ENCODE assay signal across 22 mouse cellular contexts in genomic region chr6:15780688-15781087, GRCm38 (mm10).
A peak's percentile ranks its signal among the peaks of the same experiment; 100 is the strongest.
DNase-seq lines count a peak whose midpoint lies in the region; ATAC-seq and TF ChIP-seq lines count a peak whose summit lies in the region.
"Had no signal": no experiment of that assay in that cellular context is flagged by ENCODE, and none has a peak within 500 bp of the region (broad histone marks: within the 10 kb centered on the region; RNA-seq: fewer than 3 reads in every experiment).

No protein-coding gene starts in this region.

- H3K4me1 ChIP-seq in lung, postnatal 0 days (ENCODE audit: insufficient read depth, low read depth, low read length) = no peaks in the 10 kb centered on the region
- no peaks in the 10 kb centered on the region for H3K4me1 ChIP-seq in embryonic fibroblast, embryonic 13.5 days (ENCODE audit: control insufficient read depth, insufficient read depth, low read length)
- H3K4me1 ChIP-seq: embryonic facial prominence, embryonic 15.5 days; forebrain, embryonic 13.5 days; heart, embryonic 15.5 days; hindbrain, embryonic 10.5 days had no signal

- H3K4me2 ChIP-seq in lung, postnatal 0 days (replicated peaks; ENCODE audit: low read depth, low read length) = no peak overlapping the region
- H3K4me2 ChIP-seq: embryonic facial prominence, embryonic 15.5 days; forebrain, embryonic 13.5 days; heart, embryonic 11.5 days; heart, embryonic 15.5 days; hindbrain, embryonic 14.5 days had no signal

- no peak overlapping the region for H3K9ac ChIP-seq in lung, postnatal 0 days (replicated peaks; ENCODE audit: low read depth)
- H3K9ac ChIP-seq: embryonic facial prominence, embryonic 15.5 days; forebrain, embryonic 13.5 days; forebrain, postnatal 0 days; heart, embryonic 15.5 days; hindbrain, embryonic 14.5 days had no signal

- TF ChIP-seq CTCF in lung, postnatal 0 days (IDR thresholded peaks at IDR 0.05) = no peak
- TF ChIP-seq CTCF in embryonic fibroblast, embryonic 13.5 days (IDR thresholded peaks at IDR 0.05; ENCODE audit: borderline replicate concordance, insufficient read depth, low read length) = no peak

- no peak for TF ChIP-seq POLR2A in embryonic fibroblast, embryonic 13.5 days (IDR thresholded peaks at IDR 0.05; ENCODE audit: low read depth, low read length)

- 64% methylated on average over 2 of the region's 2 CpGs for WGBS in lung, postnatal 0 days

- peak; percentile 48 for ATAC-seq in lung, postnatal 0 days
- ATAC-seq: forebrain, embryonic 13.5 days; forebrain, postnatal 0 days; intestine, postnatal 0 days; Patski had no signal

- no peak overlapping the region for H3K4me3 ChIP-seq in lung, postnatal 0 days (ENCODE audit: low read depth, low read length)
- H3K4me3 ChIP-seq in embryonic fibroblast, embryonic 13.5 days (ENCODE audit: insufficient read depth, low read length) = no peak overlapping the region
- H3K4me3 ChIP-seq: embryonic facial prominence, embryonic 15.5 days; forebrain, embryonic 13.5 days; heart, embryonic 15.5 days; hindbrain, embryonic 10.5 days had no signal

- no peak overlapping the region for H3K27ac ChIP-seq in lung, postnatal 0 days (ENCODE audit: low read length)
- peak overlapping the region; percentile 84 for H3K27ac ChIP-seq in embryonic fibroblast, embryonic 13.5 days (ENCODE audit: insufficient read depth, low read length)
- H3K27ac ChIP-seq: embryonic facial prominence, embryonic 15.5 days; forebrain, embryonic 13.5 days; heart, embryonic 15.5 days; hindbrain, embryonic 10.5 days; hindbrain, embryonic 14.5 days had no signal

- no peaks in the 10 kb centered on the region for H3K36me3 ChIP-seq in lung, postnatal 0 days (ENCODE audit: insufficient read depth, low read length)
- H3K36me3 ChIP-seq: embryonic facial prominence, embryonic 15.5 days; heart, embryonic 15.5 days; hindbrain, embryonic 10.5 days had no signal

- H3K27me3 ChIP-seq in lung, postnatal 0 days (replicated peaks; ENCODE audit: insufficient read depth, low read length) = no peaks in the 10 kb centered on the region
- H3K27me3 ChIP-seq: embryonic facial prominence, embryonic 15.5 days; forebrain, embryonic 13.5 days; heart, embryonic 15.5 days; Patski had no signal

- DNase-seq in lung, postnatal 0 days (ENCODE audit: low spot score) = peak; percentile 49
- DNase-seq in lung, adult 18-20 months = no peak
- peak; percentile 90 for DNase-seq in NIH3T3 (ENCODE audit: low read depth)
- peak; percentile 62 for DNase-seq in telencephalon, adult 2 months (ENCODE audit: low read depth, low spot score)
- DNase-seq in ovary, postnatal 14 days (ENCODE audit: low spot score) = no peak
- DNase-seq in yolk sac, embryonic 10.5 days (ENCODE audit: low spot score) = no peak
- DNase-seq: adrenal gland, adult 2 months; adrenal gland, postnatal 25 days; cerebellum, adult 2 months; cerebellum, postnatal 10 days; embryo, embryonic 11 days; forebrain, postnatal 0 days; heart, adult 18-20 months had no signal

- no peak for TF ChIP-seq EP300 in lung, postnatal 0 days (IDR thresholded peaks at IDR 0.05)

- H3K9me3 ChIP-seq in lung, postnatal 0 days (ENCODE audit: low read length) = no peaks in the 10 kb centered on the region
- H3K9me3 ChIP-seq: embryonic facial prominence, embryonic 15.5 days; forebrain, embryonic 13.5 days; heart, embryonic 15.5 days; hindbrain, embryonic 10.5 days had no signal

Comparison
In these comparisons a context has a peak if more than half of its experiments do, and no peak if none do; other contexts are left out.
1. DNase-seq: peak in lung, postnatal 0 days (single experiment), NIH3T3 (single experiment) and telencephalon, adult 2 months (single experiment); none in lung, adult 18-20 months (0 of 2), ovary, postnatal 14 days (single experiment) and yolk sac, embryonic 10.5 days (single experiment).